Mouse (Mus musculus) cerebral cortex, adult 2 months (tissue): ENCODE data around the gene Ak7.

ENCODE experiments used
- WGBS: fragments of 180-500 bp; shearing (Covaris S2); methylation state at CpG from one replicate; pipeline ENCODE4 v1.1.7; 2018; 5-methylcytosine and 5-hydroxymethylcytosine counted together

The Ak7 gene

DNA sequence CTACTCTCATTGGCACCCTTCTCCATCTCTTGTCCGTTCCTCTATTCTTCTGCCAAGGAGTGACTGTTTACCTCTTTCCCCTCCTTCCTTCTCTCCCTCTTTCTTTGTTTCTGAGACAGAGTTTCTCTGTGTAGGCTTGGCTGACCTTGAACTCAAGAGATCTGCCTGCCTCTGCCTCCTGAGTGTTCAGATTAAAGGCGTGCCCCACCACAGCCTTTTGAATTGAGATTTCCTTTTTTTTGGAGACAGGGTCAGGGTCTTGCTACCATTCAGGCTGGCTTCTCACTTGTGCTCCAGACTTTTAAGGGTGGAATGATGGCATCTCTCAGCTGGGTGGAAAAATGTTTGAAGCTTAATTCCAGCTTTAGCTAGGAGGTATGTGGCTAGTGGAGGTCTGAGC, 81.8 kb downstream of the Ak7 start:
- 86% methylated on average over 2 of the region's 2 CpGs for WGBS

DNA sequence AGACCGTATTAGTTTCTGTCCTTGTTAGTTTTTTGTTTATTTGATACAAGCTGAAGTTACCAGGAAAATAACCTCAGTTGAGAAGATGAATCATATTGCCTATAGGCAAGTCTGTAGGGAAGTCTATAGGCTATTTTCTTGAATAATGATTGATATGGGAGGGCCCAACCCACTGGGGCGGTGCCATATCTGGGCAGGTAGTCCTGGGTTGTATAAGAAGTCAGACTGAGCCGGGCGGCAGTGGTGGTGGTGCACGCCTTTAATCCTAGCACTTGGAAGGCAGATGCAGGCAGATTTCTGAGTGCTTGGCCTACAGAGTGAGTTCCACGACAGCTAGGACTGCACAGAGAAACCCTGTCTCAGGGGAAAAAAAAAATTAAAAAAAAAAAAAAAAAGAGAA, 84.1 kb downstream of the Ak7 start:
- 87% methylated on average over 6 of the region's 6 CpGs for WGBS

DNA sequence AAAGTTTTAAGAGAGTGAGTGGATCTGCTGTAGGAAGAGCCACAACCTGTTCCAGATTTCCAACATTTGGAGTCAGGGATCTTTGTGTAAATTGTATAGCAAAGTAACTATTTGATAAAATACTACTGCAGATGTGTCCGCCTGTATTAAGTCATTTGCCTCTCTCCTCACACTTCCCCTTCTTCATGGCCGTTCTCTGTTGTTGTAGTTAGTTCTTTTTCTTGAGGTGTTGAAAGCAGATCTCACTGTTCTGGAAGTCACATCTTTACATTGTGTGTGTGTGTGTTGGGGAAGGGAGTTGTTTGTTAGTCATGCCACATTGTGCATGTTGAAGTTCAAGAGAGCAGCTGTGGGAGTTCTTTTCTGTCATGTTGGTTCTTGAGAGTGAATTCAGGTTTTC, 89.1 kb downstream of the Ak7 start:
- WGBS, result 87% methylated on average over 2 of the region's 2 CpGs

DNA sequence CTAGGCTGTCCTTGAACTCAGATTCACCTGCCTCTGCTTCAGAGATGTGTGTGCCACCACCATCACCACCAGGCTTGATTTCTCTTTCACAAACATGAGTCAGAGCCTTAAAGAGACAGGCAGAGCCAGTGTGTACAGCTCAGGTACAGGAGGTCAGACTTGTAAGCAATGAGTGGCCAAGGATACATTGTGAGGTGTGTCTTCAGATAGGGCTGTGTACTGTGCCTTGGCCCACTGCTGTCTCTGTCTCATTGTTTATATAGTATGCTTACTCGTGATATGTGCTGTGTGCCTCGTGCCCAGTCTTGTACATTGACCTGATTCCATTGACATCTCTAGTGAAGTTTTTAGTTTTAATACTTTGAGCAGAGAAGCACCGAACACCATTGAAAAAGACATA, 100.0 kb downstream of the Ak7 start:
- WGBS, result 89% methylated on average over 3 of the region's 3 CpGs

DNA sequence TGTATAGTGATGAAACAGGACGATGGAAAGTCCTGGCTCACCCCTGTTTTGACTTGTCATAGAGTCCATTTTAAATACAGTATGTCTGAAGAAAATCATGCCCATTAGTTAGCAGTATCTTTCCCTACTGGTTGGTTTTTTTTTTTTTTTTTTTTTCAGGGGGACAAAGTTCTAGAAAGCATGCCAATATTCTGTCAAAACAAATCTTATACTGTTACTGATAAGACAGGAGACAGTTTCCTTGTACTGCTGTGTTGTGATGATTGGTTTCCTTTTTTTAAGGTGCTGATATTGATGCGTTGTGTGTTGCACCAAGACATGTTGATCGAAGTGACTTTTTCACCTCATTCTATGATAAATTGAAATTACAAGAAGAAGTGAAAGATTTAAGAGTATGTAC, 100.4 kb downstream of the Ak7 start:
- WGBS, result 92% methylated on average over 3 of the region's 3 CpGs

DNA sequence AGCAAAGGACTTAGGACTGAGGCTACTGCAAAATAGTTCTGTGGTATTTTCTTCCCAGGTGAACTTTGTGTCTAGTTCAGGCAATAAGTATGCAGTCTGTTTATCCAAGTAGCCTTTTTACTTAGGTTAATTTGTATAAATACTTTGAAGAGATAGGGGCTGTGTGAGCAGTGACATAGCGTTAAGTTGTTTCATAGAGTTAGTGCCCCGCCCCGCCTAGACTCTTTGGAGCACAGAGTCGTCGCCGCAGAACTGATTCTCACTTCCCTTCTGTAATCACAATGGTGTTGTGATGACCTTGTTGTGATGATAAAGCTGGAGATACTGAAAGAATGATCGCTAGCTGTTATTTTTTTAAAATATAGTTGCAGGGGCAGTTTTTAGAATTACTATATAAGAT, 101.6 kb downstream of the Ak7 start:
- WGBS, result 93% methylated on average over 7 of the region's 7 CpGs

DNA sequence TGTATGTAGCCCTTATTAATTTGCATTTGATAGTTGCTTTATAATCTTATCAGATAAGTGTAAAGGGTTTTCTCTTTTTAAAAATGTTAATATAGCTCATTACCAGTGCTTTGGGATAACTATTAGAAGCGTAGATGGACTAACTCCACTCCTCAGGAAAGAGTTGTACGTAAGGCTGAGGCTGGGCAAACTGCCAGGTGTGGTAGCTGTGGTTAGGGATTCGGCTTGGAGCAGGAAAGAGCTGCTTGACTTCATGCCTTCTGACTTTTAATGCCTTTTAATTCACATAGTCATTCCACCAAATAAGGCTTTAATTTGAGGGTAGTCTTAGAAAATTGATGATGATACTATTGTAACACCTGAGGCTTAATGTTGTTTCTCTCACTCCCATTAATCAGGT, 103.2 kb downstream of the Ak7 start:
- WGBS, result 39% methylated on average over 3 of the region's 3 CpGs

DNA sequence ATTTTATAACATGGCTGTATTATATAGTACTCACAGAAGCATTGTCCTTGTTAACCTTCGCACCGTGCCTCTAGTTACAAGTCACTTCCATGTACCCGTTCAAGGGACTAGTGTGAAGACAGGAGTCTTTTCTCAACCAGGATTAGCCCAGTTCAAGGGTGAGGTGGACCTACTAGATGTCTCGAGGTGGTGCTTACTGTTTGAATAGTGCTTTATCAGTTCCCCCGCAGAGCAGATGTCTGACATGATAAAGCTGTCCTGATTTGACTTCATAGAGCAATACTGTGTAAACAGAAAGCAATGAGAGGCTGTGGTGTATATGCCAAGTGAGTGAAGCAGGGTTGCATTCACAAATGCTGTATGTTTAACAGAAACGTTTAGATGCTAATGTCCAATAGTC, 104.8 kb downstream of the Ak7 start:
- WGBS, result 67% methylated on average over 6 of the region's 6 CpGs

DNA sequence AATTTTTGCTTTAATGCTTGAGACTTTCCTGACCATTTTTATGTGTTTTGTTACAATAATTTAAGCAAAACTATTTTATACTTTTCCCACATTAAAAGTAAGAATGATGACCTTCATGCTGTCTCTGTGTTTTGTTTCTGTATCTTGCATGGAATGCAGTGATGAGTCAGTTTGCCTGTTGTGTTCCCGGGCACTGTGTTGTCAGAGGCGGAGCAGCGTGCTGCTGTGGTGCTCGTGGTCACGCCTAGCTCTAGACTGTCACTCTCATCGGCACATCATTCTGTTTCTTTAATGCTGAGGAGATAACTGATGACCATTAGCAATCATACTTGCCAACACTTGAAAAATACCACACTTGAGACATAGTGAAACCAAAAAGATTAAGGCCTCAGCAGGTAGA, 108.2 kb downstream of the Ak7 start:
- 86% methylated on average over 6 of the region's 6 CpGs for WGBS

DNA sequence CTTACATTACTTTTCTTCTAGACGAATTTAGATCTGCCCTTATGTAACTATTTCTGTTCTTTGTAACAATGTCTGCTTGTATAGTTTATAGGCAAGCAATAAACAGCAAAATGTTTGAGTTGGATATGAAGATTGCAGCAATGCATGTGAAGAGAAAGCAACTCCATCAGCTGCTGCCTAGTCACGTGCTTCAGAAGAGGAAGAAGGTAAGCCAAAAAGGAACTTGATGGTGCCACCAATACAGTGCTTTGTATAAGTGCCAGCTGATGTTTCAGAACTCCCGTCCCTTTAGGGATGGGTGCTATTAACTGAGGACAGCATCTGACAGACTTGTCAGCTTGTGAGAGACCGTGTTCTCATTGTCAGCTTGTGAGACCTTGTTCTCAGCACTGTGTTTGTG, 117.7 kb downstream of the Ak7 start:
- 43% methylated on average over 4 of the region's 4 CpGs for WGBS

DNA sequence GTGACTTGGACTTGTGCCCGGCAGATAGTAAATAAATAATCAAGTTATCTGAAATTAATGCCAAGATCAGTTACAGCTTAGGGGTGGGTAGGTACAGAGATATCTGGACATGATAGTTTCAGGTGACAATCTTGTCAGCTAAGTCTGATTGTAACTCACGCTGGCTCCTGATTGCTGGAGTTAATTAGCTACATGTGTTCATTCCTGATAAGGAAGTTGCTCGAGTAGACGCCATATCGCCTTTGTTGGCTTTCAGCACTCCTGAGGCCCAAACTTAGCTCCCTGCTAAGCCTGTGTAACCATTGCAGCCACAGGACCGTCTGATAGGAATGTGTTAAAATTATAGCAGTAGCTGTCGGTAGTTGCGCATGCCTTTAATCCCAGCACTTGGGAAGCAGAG, 119.0 kb downstream of the Ak7 start:
- WGBS, result 79% methylated on average over 8 of the region's 8 CpGs

DNA sequence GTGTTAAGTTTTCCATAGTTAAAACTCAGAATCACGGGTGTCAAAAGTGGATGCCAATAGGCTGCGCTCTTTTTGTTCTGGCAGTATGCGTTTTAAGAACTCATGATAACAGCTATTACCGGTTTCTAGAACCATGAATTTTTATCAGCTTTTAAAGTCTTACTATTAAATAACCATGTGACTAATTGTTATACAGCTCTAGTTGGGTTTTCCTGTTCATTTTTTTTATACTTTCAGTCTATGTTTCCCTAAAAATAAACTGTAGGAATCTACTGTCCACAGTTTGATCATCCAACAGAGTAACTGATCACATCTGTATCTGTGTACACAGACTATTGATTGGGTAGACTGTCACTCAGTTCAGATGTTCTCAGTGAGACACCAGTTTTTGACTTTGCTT, 119.5 kb downstream of the Ak7 start:
- WGBS, result 86% methylated on average over 4 of the region's 4 CpGs
